Mouse (Mus musculus) CH12.LX (cell line): ENCODE data around the gene Postn.

Source experiments
- CHD2 ChIP-seq: IDR thresholded peaks from 2 replicates; pipeline ENCODE4 v1.6.1; 2011; ENCODE audit warnings: low read length, improper control_type of control experiment
- ZKSCAN1 ChIP-seq: IDR thresholded peaks from 2 replicates; pipeline ENCODE4 v1.6.1; 2012; ENCODE audit warnings: low read depth, inconsistent platforms, low read length, improper control_type of control experiment, borderline replicate concordance

GRCm38 (mm10) chr3:54431663-54432062 lies 70.8 kb downstream of the Postn start:
- TF ChIP-seq CHD2 (no peak), ZKSCAN1 (no peak)
